Mouse (Mus musculus) limb, embryonic 10.5 days (tissue): ENCODE results near the gene Arhgap21. TPM values are rescaled to one million over a fixed set of nuclear protein-coding genes. Genes with fewer than 3 reads are reported as not detected.

ENCODE experiments used
- DNase-seq: peaks from one replicate; pipeline ENCODE4 v3.0.0-alpha.2; 2017; ENCODE audit warnings: low spot score
- H3K27ac ChIP-seq: fragments of 300-500 bp; sonication (generic); 2 replicates; pipeline ENCODE4 v1.5.1; 2016; ENCODE audit warnings: mild to moderate bottlenecking
- H3K27me3 ChIP-seq: fragments of 300-500 bp; sonication (generic); 2 replicates; pipeline ENCODE4 v1.6.1; 2016; ENCODE audit warnings: low read depth, mild to moderate bottlenecking; ENCODE audit not compliant: poor library complexity, severe bottlenecking
- H3K36me3 ChIP-seq: fragments of 300-500 bp; sonication (generic); 2 replicates; pipeline ENCODE4 v1.6.1; 2016; ENCODE audit warnings: mild to moderate bottlenecking, moderate library complexity
- H3K4me1 ChIP-seq: fragments of 300-500 bp; sonication (generic); 2 replicates; pipeline ENCODE4 v1.6.1; 2016
- H3K4me3 ChIP-seq: fragments of 300-500 bp; sonication (generic); 2 replicates; pipeline ENCODE4 v1.5.1; 2016; ENCODE audit warnings: mild to moderate bottlenecking, moderate library complexity
- H3K9me3 ChIP-seq: fragments of 300-500 bp; sonication (generic); replicated peaks from 2 replicates; pipeline ENCODE4 v1.6.1; 2016; ENCODE audit warnings: mild to moderate bottlenecking
- WGBS: fragments of 180-500 bp; shearing (Covaris S2); methylation state at CpG from one replicate; pipeline ENCODE4 v1.1.7; 2016; 5-methylcytosine and 5-hydroxymethylcytosine counted together
- polyA plus RNA-seq: library from polyadenylated mRNA; unstranded; fragments of >200 nt; fragmentation: Nextera tagmentation; extraction: Ambion mirVana; gene quantifications from 2 replicates; pipeline ENCODE4 v1.2.1, GENCODE M21; 2016

The Arhgap21 gene
- polyA plus RNA-seq, 1 experiment from 2014 or later, result 13.6 TPM

DNA sequence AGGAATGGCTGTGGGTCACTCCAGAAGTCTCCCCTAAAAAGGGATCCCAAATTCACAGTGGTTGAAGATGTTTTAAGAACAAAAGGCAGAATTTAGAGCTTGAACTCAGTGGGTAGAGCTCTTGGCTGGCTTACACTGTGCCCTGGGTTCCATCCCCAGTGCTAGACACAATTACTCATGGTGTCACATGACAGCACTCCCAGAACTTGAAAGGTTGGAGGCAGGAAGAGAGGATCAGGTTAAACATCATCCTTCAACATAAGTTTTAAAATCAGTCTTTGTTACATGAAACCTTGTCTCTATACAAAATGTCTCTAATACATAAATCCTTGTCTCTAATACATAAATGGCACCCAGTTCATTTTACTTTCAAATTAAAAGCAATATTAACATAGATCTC lies 8.4 kb upstream of the Arhgap21 start:
- H3K27ac ChIP-seq, result no peak overlapping the region
- H3K36me3 ChIP-seq, result no peaks in the 10 kb centered on the region
- no peaks in the 10 kb centered on the region for H3K27me3 ChIP-seq
- H3K4me1 ChIP-seq, result no peaks in the 10 kb centered on the region
- no peaks in the 10 kb centered on the region for H3K9me3 ChIP-seq
- DNase-seq, result no peak
- H3K4me3 ChIP-seq, result no peak overlapping the region

DNA sequence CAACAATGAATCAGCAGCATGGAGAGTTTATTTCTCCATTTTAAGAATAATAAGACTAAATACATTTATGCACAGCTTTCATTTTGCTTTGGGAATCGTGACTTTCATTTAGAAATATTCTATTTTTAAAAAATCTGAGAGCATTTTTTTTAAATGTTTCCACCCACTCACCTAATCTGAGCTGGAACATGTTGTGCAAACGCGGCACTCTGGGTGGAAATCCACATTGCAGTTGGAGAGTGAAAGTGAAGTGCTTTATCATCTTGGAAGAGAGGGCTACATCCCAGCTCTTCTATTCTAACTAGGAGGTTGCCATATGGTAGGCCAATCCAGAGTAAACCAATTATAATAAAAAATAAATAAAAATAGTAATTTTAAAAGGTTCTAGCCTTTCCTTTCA lies 4.8 kb upstream of the Arhgap21 start:
- Histone ChIP-seq H3K27me3 (no peaks in the 10 kb centered on the region), H3K4me3 (no peak overlapping the region), H3K27ac (no peak overlapping the region), H3K9me3 (no peaks in the 10 kb centered on the region), H3K4me1 (peaks cover 5% of the 10 kb centered on the region), H3K36me3 (no peaks in the 10 kb centered on the region)
- WGBS, result 88% methylated on average over 3 of the region's 3 CpGs
- no peak for DNase-seq

DNA sequence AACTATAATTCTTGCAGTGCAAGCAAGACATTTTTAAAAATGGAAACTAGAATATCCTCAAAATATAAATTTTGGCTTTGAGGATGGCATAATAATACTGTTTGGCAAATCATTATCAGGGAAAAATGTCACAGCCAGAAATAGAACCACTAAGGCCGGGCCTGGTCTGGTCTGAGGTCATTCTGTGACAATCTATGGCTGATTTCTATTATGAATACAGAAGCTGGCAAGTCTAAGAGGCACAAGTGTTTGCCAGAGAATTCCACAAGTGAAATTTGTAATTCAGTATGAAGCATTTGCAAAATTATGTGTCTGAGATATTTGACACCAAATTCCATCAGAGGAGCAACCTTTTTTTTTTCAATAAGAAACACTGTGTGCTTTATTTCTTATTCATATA lies 3.5 kb upstream of the Arhgap21 start:
- Histone ChIP-seq H3K27ac (no peak overlapping the region), H3K4me1 (peaks cover 7% of the 10 kb centered on the region), H3K36me3 (no peaks in the 10 kb centered on the region), H3K9me3 (no peaks in the 10 kb centered on the region), H3K4me3 (no peak overlapping the region), H3K27me3 (no peaks in the 10 kb centered on the region)
- DNase-seq, result no peak
- 90% methylated on average over 1 of the region's 1 CpGs for WGBS

DNA sequence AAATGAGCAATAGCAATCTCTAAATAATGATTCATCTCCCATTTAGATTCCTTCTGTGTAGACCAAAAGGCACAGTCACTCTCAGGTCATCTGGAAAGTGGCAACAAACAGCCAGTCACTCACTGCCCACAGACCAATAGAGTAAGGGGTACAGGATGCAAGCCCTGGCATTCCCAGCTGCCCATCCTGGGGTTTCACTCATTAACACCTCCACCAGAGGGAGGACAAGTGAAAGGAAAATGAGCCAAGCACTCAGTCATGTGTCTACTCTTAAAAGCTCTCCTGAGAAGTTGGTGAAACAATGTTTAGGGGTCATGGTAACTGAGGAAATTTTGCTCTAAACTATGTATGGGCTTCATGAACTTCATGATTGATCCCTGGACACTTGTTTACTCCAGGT lies 2.9 kb upstream of the Arhgap21 start:
- DNase-seq, result no peak
- H3K4me1 ChIP-seq, result peaks cover 13% of the 10 kb centered on the region
- no peaks in the 10 kb centered on the region for H3K9me3 ChIP-seq
- no peak overlapping the region for H3K27ac ChIP-seq
- no peaks in the 10 kb centered on the region for H3K36me3 ChIP-seq
- H3K4me3 ChIP-seq, result no peak overlapping the region
- H3K27me3 ChIP-seq, result no peaks in the 10 kb centered on the region

DNA sequence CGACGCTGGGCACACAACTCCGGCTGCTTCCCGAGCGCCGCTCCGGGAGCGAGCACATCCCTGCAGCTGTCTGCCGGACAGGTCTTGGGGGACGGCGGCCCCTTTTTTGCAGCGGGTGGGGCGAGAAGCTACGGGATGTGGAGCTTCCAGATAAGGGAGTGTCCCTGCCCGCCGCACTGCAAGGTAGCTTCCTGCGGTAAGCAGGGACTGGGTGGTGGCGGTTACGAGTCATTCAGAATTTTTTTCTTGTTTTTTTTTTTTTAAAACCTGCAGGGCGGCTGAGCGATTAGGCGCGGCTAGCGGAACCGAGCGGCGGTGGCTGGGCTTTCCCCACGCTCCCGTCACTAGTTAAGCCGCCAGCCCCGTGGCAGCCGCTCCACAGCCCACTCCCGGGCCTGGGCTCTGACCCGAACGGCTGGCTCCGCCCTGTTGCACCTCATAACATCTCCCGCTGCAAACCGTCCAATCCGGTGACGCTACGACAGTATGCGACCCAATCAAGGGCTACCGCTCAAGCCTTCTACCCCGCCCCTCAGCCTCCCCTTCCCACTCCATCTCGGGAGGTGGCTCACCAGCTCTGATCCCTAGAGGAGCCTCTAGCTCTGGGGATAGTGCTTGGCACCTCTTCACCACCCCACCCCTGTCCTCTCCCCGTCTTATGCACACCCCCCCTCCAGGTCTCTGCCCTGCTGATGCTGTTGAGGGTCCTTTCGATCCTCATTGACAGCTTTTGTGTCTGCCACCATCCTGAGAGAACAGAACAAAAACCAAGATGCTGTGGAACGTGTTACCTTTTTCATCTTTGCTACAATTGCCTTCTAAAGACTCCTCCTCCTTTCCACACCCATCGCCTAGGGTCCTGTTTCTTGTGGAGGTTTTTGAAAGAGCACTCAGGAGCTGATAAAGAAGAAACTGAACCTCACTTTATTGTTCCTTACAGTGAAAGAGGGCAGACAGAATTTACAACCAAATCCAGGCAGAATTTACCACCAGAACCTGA lies 820 bp upstream of the Arhgap21 start:
- Histone ChIP-seq H3K4me1 (peaks cover 24% of the 10 kb centered on the region), H3K36me3 (no peaks in the 10 kb centered on the region), H3K27ac (peak overlapping the region; percentile 99), H3K9me3 (no peaks in the 10 kb centered on the region), H3K4me3 (peak overlapping the region; percentile 83), H3K27me3 (no peaks in the 10 kb centered on the region)
- peak; percentile 89 for DNase-seq
- under 1% methylated on average over 49 of the region's 49 CpGs for WGBS

DNA sequence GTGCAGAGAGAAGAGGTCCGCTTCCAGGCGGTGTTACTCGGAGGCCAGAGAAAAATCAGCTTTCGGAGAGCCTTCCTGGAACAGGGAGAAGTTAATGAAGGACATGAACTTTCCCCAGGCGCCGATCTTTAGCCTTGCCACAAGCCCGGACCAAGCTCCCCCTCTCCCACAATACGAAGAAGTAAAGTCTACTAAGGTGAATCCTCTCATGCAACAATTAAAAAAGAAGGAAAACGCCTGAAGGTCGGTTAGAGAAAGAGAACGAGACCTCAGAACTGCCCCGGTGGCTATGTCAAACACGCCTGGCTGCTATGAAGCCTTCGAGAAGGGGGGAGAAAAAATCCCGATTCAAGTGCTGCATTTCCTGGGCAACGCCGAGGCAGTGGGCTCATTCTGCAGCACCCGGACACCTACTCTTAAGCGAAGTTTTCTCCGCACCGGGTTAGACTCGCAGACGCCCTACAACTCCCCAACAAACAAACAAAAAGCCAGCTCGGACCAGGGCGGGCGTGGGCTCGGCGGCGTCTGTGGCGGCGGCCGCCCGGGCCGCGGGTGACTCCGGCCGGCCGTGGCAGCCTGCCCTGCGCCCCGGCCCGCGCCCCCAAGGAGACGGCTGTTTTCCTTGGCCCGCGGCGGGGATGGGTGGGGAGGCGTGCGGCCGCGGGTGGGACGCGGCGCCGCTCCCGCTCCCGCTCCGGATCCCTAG lies 882 bp downstream of the Arhgap21 start:
- no peak for DNase-seq
- H3K4me1 ChIP-seq, result peaks cover 33% of the 10 kb centered on the region
- under 1% methylated on average over 51 of the region's 57 CpGs for WGBS

DNA sequence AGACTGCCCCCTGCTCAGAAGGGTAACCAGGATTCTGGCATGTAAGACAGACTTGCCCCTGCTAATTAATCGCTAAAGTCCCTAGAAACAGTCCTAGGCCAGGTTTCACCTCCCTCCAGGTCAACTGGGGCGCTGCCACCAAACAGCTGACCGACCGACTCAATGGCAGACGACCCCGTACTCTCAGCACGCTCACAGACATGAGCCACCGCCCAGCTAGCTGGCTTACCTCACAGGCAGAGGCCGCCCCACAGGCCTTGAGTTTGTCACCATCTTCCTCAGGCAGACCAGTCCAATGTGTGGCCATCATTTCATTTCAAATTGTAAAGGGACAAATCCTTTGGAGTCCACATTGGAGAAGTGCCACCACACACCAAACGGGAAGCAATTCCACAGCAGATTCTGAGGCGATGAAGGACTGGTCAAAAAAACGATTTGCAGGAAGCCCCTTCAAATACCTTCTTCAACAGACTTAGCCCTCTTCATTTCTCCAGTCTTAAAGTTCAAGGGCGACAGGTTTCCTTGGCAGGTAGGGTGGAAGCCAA lies 1.5 kb downstream of the Arhgap21 start:
- H3K9me3 ChIP-seq, result no peaks in the 10 kb centered on the region
- peak overlapping the region; percentile 99 for H3K27ac ChIP-seq
- under 1% methylated on average over 13 of the region's 13 CpGs for WGBS
- no peaks in the 10 kb centered on the region for H3K36me3 ChIP-seq
- peak overlapping the region; percentile 83 for H3K4me3 ChIP-seq
- DNase-seq, result peak; percentile 61
- no peaks in the 10 kb centered on the region for H3K27me3 ChIP-seq
- peaks cover 39% of the 10 kb centered on the region for H3K4me1 ChIP-seq

More for the DNA sequence above, 882 bp downstream of the Arhgap21 start:
- Histone ChIP-seq H3K4me3 (peak overlapping the region; percentile 83), H3K27me3 (no peaks in the 10 kb centered on the region), H3K36me3 (no peaks in the 10 kb centered on the region), H3K27ac (peak overlapping the region; percentile 99), H3K9me3 (no peaks in the 10 kb centered on the region)

DNA sequence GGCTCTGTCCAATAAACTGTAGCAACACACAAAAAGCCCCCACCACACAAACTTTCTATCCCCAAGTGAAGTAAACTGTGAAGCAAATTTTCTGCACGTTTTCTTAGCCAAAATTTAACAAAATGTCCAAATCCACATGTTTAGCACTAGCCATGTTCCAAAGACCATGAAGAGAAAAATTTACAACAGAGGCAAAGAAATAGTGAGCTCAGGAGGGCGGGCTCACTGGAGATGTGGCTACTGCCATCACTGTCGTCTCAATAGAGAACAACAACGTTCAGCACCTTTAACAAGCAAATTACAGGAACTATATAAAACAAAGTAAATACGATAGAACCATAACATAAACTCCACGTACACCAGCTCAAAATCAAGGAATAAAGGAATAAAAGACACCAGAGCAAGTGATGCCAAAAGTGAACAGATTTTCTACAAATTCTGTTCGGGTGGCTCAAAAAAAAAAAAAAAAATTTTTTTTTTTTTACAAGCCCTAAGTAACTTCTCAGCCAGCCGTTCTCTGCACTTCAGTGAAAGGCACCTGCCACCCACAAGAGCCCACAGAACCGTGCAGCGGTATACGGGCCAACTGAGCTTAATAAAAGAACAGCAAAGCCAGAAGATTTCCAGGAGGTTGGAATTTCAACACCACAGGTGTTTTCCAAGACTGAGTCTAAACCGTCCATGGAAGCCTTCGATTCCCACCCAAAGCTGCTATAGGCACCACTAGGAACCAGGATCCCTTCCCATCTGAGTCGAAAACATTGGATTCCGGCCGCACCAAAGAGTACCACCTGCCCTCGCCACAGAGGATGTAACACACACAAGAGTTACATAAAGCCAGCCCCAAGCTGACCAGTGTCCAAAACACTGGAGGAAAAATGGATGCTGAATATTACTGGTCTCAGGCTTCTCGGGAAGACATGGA lies 2.2 kb downstream of the Arhgap21 start:
- WGBS, result 54% methylated on average over 18 of the region's 18 CpGs
- H3K27ac ChIP-seq, result peak overlapping the region; percentile 99; the same call in 1 of the 2 replicates

DNA sequence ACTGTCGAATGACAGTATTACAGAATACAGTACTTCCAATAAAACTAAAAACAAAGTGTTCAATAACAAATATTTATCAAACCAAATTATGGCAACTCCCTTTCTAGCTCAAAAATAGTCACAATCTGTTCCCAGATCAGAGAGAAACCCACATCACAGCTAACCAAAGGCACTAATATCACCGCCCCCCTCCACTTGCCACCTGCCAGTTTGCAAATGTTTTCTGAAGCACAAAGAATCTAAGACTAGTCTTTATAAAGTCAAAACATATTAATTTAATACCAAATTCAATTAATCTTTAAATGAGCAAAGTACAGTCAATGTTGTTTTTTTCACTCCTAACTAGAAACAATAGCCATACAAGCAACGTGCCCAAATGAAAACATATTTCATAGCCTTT lies 3.3 kb downstream of the Arhgap21 start:
- Histone ChIP-seq H3K4me3 (no peak overlapping the region), H3K27me3 (no peaks in the 10 kb centered on the region), H3K9me3 (no peaks in the 10 kb centered on the region), H3K36me3 (no peaks in the 10 kb centered on the region), H3K27ac (no peak overlapping the region), H3K4me1 (peaks cover 46% of the 10 kb centered on the region)
- 85% methylated on average over 3 of the region's 3 CpGs for WGBS
- DNase-seq, result no peak

More for the DNA sequence above, 2.2 kb downstream of the Arhgap21 start:
- Histone ChIP-seq H3K36me3 (no peaks in the 10 kb centered on the region), H3K9me3 (no peaks in the 10 kb centered on the region), H3K4me3 (peak overlapping the region; percentile 83), H3K27me3 (no peaks in the 10 kb centered on the region), H3K4me1 (peaks cover 44% of the 10 kb centered on the region)
- DNase-seq, result no peak

DNA sequence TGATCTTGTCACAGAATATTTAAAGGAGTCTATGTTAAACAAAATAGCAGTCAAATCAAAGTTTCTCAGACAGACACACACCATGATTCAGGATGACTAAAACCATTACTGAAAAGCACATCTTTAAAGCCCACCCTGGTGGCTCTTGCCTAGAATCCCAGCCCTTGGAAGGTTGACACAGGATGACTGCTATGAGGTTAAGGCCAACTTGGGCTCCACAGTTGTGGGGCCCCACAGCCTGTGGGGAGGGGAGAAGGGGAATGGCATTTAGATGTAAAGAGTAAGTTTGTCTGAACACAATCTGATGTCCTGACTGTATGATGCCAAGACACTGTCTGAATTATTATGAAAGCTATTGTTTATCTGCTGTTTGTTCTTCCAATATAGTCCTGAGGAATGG lies 4.2 kb downstream of the Arhgap21 start:
- Histone ChIP-seq H3K4me3 (no peak overlapping the region), H3K36me3 (no peaks in the 10 kb centered on the region), H3K4me1 (peaks cover 45% of the 10 kb centered on the region), H3K27ac (no peak overlapping the region), H3K9me3 (no peaks in the 10 kb centered on the region), H3K27me3 (no peaks in the 10 kb centered on the region)
- no peak for DNase-seq

DNA sequence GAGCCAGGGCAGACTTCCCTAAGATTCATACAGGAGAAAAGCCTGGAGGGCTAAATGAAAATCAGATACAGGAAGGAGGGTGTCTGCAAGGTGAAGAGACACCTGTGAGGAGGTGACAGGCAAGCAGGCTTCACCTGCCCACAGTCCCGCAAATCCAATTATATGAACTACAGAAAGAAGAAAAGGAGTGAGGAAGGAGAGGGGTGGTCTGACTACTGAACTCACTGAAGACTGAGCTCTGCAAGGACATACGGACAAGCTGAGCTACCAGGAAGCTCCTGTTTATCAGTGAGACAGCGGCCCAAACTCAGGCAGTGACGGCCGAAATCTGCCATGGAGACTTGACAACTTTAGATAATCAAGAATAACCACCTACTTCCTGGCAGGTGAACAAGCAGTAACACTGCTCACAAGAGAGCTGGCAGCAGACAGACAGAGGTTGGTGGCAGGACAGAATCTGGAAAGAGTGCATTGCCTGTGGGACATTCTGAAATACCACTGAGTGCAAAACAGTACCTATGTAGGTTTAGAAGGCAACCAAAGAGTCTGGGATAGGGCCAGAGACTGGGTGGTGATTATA lies 5.4 kb downstream of the Arhgap21 start:
- H3K4me1 ChIP-seq, result peaks cover 45% of the 10 kb centered on the region
- no peaks in the 10 kb centered on the region for H3K9me3 ChIP-seq
- H3K27ac ChIP-seq, result no peak overlapping the region
- no peak for DNase-seq
- no peak overlapping the region for H3K4me3 ChIP-seq
- no peaks in the 10 kb centered on the region for H3K36me3 ChIP-seq
- H3K27me3 ChIP-seq, result no peaks in the 10 kb centered on the region
- 78% methylated on average over 5 of the region's 5 CpGs for WGBS

DNA sequence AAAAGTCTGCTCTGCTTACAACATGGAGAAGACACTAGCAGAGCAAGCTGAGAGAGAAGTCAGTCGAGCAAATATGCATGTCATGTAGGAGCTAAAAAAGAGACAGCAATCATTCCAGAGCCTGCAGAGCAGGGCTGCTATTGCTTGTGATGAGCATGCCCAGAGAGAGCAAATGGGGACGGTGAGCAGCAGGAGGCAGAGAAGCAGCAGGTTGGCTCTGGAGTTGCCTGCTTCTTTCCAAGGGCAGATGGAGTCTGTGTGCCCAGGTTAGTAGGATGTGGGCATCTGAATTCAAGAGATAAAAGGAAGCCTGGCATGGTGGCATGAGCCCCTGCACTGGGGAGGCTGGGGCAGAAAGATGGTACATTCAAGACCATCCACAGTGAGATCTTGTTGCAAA lies 6.4 kb downstream of the Arhgap21 start:
- DNase-seq, result no peak
- H3K4me1 ChIP-seq, result peaks cover 43% of the 10 kb centered on the region
- H3K4me3 ChIP-seq, result no peak overlapping the region
- no peaks in the 10 kb centered on the region for H3K9me3 ChIP-seq
- H3K36me3 ChIP-seq, result no peaks in the 10 kb centered on the region
- no peaks in the 10 kb centered on the region for H3K27me3 ChIP-seq
- 43% methylated on average over 2 of the region's 2 CpGs for WGBS
- no peak overlapping the region for H3K27ac ChIP-seq
